Mouse (Mus musculus) 3T3-L1 (cell line): Measurements from ENCODE around the gene Ace2.

Experiments used
- DNase-seq: peaks from one replicate; pipeline ENCODE4 v3.0.0-alpha.2; 2015; ENCODE audit warnings: low read depth, low spot score

Ace2 gene

GRCm38 (mm10) chrX:164139032-164139431 is at the start of gene Ace2:
Ace2 (plus strand) TSS chrX:164139332.
- no peak for DNase-seq

- no peak for DNase-seq
These were observed 49.2 kb upstream of the Ace2 start for GRCm38 (mm10) chrX:164089916-164090315.

- no peak for DNase-seq
These were observed 46.6 kb upstream of the Ace2 start for GRCm38 (mm10) chrX:164092300-164093169.

- DNase-seq, result no peak
These were observed 45.7 kb upstream of the Ace2 start for GRCm38 (mm10) chrX:164093435-164093834.

- no peak for DNase-seq
These were observed 43.3 kb upstream of the Ace2 start for GRCm38 (mm10) chrX:164095838-164096237.

- DNase-seq, result peak; percentile 43
These were observed 37.6 kb upstream of the Ace2 start for GRCm38 (mm10) chrX:164101483-164101882.

- DNase-seq, result no peak
These were observed 36.9 kb upstream of the Ace2 start for GRCm38 (mm10) chrX:164102198-164102597.

GRCm38 (mm10) chrX:164102656-164103055 is 36.5 kb upstream of the Ace2 start:
- DNase-seq, result no peak

- DNase-seq, result no peak
These were observed 28.0 kb upstream of the Ace2 start for GRCm38 (mm10) chrX:164111146-164111545.

- DNase-seq, result no peak
These were observed 25.4 kb upstream of the Ace2 start for GRCm38 (mm10) chrX:164113744-164114143.

- no peak for DNase-seq
These were observed 15.2 kb upstream of the Ace2 start for GRCm38 (mm10) chrX:164123942-164124341.

GRCm38 (mm10) chrX:164133531-164133930 is 5.6 kb upstream of the Ace2 start:
- peak; percentile 80 for DNase-seq

- DNase-seq, result no peak
These were observed 3.8 kb upstream of the Ace2 start for GRCm38 (mm10) chrX:164135304-164135818.

- no peak for DNase-seq
These were observed 6.5 kb downstream of the Ace2 start for GRCm38 (mm10) chrX:164145463-164146250.

- no peak for DNase-seq
These were observed 13.6 kb downstream of the Ace2 start for GRCm38 (mm10) chrX:164152703-164153102.

GRCm38 (mm10) chrX:164153606-164154005 is 14.5 kb downstream of the Ace2 start:
- DNase-seq, result no peak

- DNase-seq, result no peak
These were observed 15.5 kb downstream of the Ace2 start for GRCm38 (mm10) chrX:164154594-164154993.

- DNase-seq, result no peak
These were observed 25.5 kb downstream of the Ace2 start for GRCm38 (mm10) chrX:164164681-164165080.

- no peak for DNase-seq
These were observed 31.9 kb downstream of the Ace2 start for GRCm38 (mm10) chrX:164171034-164171433.

- DNase-seq, result no peak
These were observed 34.7 kb downstream of the Ace2 start for GRCm38 (mm10) chrX:164173880-164174279.

- DNase-seq, result no peak
These were observed 36.2 kb downstream of the Ace2 start for GRCm38 (mm10) chrX:164175311-164175710.

- DNase-seq, result no peak
These were observed 36.6 kb downstream of the Ace2 start for GRCm38 (mm10) chrX:164175780-164176179.
